Comparison of ENCODE assay signal across 14 mouse cellular contexts in the genomic region with DNA sequence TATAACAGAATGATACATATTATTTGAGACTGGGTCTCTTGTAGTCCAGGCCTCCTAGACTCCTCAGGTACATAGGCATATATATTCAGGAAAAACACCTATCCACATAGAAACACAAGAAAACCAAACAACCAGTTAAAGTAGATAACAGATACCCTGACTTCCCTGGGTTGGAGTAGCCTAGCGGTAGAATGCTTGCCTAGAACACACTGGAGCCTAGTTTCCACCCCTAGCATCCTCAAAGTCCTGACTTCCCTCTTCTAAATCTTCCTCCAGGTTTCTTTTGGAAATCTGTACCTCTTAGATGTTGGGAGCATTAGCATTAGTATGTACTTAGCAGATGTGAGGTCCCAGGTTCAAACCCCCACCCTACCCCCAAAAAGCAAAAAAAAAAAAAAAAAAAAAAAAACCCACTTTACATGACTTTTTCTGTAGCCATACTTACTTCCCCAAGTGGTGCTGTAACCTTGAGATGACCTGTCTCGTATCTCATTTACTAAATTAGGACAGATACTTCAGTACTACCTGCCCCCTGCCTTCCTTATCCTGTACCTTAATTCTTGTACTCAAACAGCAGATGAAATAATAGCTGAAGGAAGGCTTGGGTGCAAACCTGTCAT. TPM values are rescaled to one million over a fixed set of nuclear protein-coding genes. Genes with fewer than 3 reads are reported as not detected.
DNase-seq lines count a peak whose midpoint lies in the region; ATAC-seq lines count a peak whose summit lies in the region.
"Had no signal": no experiment of that assay in that cellular context is flagged by ENCODE, and none has a peak within 500 bp of the region (broad histone marks: within the 10 kb centered on the region; RNA-seq: fewer than 3 reads in every experiment).

No protein-coding gene starts in this region.

- 0 out of 2 replicates have a peak, but pooled peaks cover 7% of the 10 kb centered on the region for H3K4me1 ChIP-seq in hindbrain, embryonic 10.5 days (replicated peaks)
- H3K4me1 ChIP-seq in hindbrain, embryonic 13.5 days (replicated peaks), result 0 out of 2 replicates have a peak, but pooled peaks cover 3% of the 10 kb centered on the region
- no peaks in the 10 kb centered on the region for H3K4me1 ChIP-seq in neural tube, embryonic 11.5 days (ENCODE audit: control insufficient read depth, insufficient read depth, low read length)
- H3K4me1 ChIP-seq: stomach, embryonic 15.5 days had no signal

- H3K9me3 ChIP-seq in hindbrain, embryonic 10.5 days, result no peaks in the 10 kb centered on the region
- H3K9me3 ChIP-seq in hindbrain, embryonic 13.5 days, result no peaks in the 10 kb centered on the region
- no peaks in the 10 kb centered on the region for H3K9me3 ChIP-seq in neural tube, embryonic 11.5 days (ENCODE audit: control insufficient read depth, low read length)
- H3K9me3 ChIP-seq: stomach, embryonic 15.5 days had no signal

- H3K36me3 ChIP-seq in hindbrain, embryonic 10.5 days, result no peaks in the 10 kb centered on the region
- H3K36me3 ChIP-seq in hindbrain, embryonic 13.5 days, result no peaks in the 10 kb centered on the region
- H3K36me3 ChIP-seq in neural tube, embryonic 11.5 days (ENCODE audit: control insufficient read depth, insufficient read depth, low read length), result no peaks in the 10 kb centered on the region
- H3K36me3 ChIP-seq: stomach, embryonic 15.5 days had no signal

- DNase-seq in hindbrain, embryonic 10.5 days (ENCODE audit: low spot score), result no peak
- DNase-seq in neural tube, embryonic 11.5 days (ENCODE audit: low spot score), result no peak
- DNase-seq in neural tube, embryonic 10.5 days (ENCODE audit: extremely low spot score, low spot score), result no peak
- peak; percentile 33 for DNase-seq in induced T-regulatory cell, adult 2 months (ENCODE audit: low read depth)
- DNase-seq in adrenal gland, postnatal 4 days (ENCODE audit: low spot score in 2 of 2), result no peak
- DNase-seq in adrenal gland, adult (ENCODE audit: inconsistent age in 2 of 2, low spot score in 1 of 2), result no peak
- DNase-seq: adrenal gland, postnatal 36 days; heart, adult 18-20 months; kidney, adult 9 months; lung, postnatal 4 days; right cerebral cortex, postnatal 4 days; thymus, postnatal 36 days had no signal

- H3K27ac ChIP-seq in hindbrain, embryonic 10.5 days, result no peak overlapping the region
- H3K27ac ChIP-seq in hindbrain, embryonic 13.5 days, result no peak overlapping the region
- no peak overlapping the region for H3K27ac ChIP-seq in neural tube, embryonic 11.5 days (ENCODE audit: low read depth, low read length)

- peak overlapping the region; percentile 64; the same call in 1 of the 2 replicates for H3K4me3 ChIP-seq in hindbrain, embryonic 10.5 days
- no peak overlapping the region for H3K4me3 ChIP-seq in hindbrain, embryonic 13.5 days
- H3K4me3 ChIP-seq in neural tube, embryonic 11.5 days (ENCODE audit: low read depth, low read length), result peak overlapping the region; percentile 43; the same call in 1 of the 2 replicates

- 94% methylated on average over 2 of the region's 2 CpGs for WGBS in hindbrain, embryonic 10.5 days
- WGBS in hindbrain, embryonic 13.5 days, result 98% methylated on average over 2 of the region's 2 CpGs
- WGBS in neural tube, embryonic 11.5 days, result 87% methylated on average over 2 of the region's 2 CpGs

- no peak overlapping the region for H3K4me2 ChIP-seq in hindbrain, embryonic 13.5 days
- no peak overlapping the region for H3K4me2 ChIP-seq in neural tube, embryonic 11.5 days (ENCODE audit: low read depth)

- no peak overlapping the region for H3K9ac ChIP-seq in hindbrain, embryonic 13.5 days
- no peak overlapping the region for H3K9ac ChIP-seq in neural tube, embryonic 11.5 days (ENCODE audit: low read length)
- H3K9ac ChIP-seq: stomach, embryonic 15.5 days had no signal

- no peak for ATAC-seq in hindbrain, embryonic 13.5 days (ENCODE audit: low FRiP score)
- no peak for ATAC-seq in neural tube, embryonic 11.5 days (ENCODE audit: insufficient read depth, low FRiP score, low TSS enrichment)

- no peaks in the 10 kb centered on the region for H3K27me3 ChIP-seq in hindbrain, embryonic 10.5 days (ENCODE audit: insufficient read depth, poor library complexity, severe bottlenecking)
- no peaks in the 10 kb centered on the region for H3K27me3 ChIP-seq in hindbrain, embryonic 13.5 days
- no peaks in the 10 kb centered on the region for H3K27me3 ChIP-seq in neural tube, embryonic 11.5 days (ENCODE audit: control insufficient read depth, insufficient read depth, low read length)
- H3K27me3 ChIP-seq: stomach, embryonic 15.5 days had no signal

RNA-seq across cellular contexts. Expression of gene Fbxo47, which starts 1.5 kb away (rescaled TPM):
- polyA plus RNA-seq in hindbrain, embryonic 10.5 days (2016; fragmentation: Nextera tagmentation; extraction: Ambion mirVana), result 0.73 and 1.0 TPM in 2 replicates
- polyA plus RNA-seq in hindbrain, embryonic 13.5 days (2015; fragmentation: Nextera tagmentation; extraction: Ambion mirVana), result 0.52 and 0.71 TPM in 2 replicates
- polyA plus RNA-seq in neural tube, embryonic 11.5 days (2014; fragmentation: Nextera tagmentation; extraction: Ambion mirVana), result 0.53 and 0.65 TPM in 2 replicates
- total RNA-seq in adrenal gland, postnatal 4 days (2021), result 1 to 10 TPM; 1.2 to 1.8 TPM

RNA-seq across cellular contexts. Expression of gene B230217C12Rik, which starts 44.8 kb away (rescaled TPM):
- 10.0 and 12.3 TPM in 2 replicates for polyA plus RNA-seq in hindbrain, embryonic 10.5 days (2016; fragmentation: Nextera tagmentation; extraction: Ambion mirVana)
- polyA plus RNA-seq in hindbrain, embryonic 13.5 days (2015; fragmentation: Nextera tagmentation; extraction: Ambion mirVana), result 28.9 and 29.2 TPM in 2 replicates
- polyA plus RNA-seq in neural tube, embryonic 11.5 days (2014; fragmentation: Nextera tagmentation; extraction: Ambion mirVana), result 14.1 and 15.0 TPM in 2 replicates
- total RNA-seq in adrenal gland, postnatal 4 days (2021), result 1 to 10 TPM; 6.6 to 6.7 TPM
